28 mouse cellular contexts compared by ENCODE assay signal in the genomic region with DNA sequence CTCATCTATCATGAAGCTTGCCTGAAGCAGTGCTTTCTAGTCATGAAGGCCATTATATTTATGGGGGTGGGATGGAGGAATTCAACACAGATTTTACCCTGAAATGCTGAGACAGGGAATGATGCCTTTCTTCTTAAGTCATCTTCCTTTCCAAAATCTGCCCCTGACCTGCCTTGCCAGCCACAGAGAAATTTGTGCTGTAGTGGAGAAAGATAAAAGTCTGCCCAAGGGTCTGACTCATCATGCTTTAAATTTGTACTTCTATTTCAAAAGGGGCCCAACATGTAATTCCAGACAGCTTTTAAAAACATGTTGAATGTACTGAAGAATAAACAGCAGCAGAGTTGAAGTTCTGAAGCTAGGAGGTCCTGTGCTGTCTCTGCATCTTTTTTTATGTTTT.
DNase-seq lines count a peak whose midpoint lies in the region; ATAC-seq and TF ChIP-seq lines count a peak whose summit lies in the region.
"Had no signal": no experiment of that assay in that cellular context is flagged by ENCODE, and none has a peak within 500 bp of the region (broad histone marks: within the 10 kb centered on the region; RNA-seq: fewer than 3 reads in every experiment).

No protein-coding gene starts in this region.

- no peak overlapping the region for H3K4me2 ChIP-seq in hindbrain, embryonic 15.5 days
- H3K4me2 ChIP-seq in hindbrain, embryonic 11.5 days (replicated peaks; ENCODE audit: low read depth, low read length) = no peak overlapping the region
- H3K4me2 ChIP-seq in midbrain, embryonic 11.5 days = no peak overlapping the region
- H3K4me2 ChIP-seq in myocyte (ENCODE audit: low read depth) = peak overlapping the region; percentile 20
- H3K4me2 ChIP-seq: embryonic facial prominence, embryonic 12.5 days; embryonic facial prominence, embryonic 15.5 days; forebrain, embryonic 12.5 days; forebrain, embryonic 15.5 days; heart, embryonic 13.5 days had no signal

- ATAC-seq in hindbrain, embryonic 15.5 days (ENCODE audit: low FRiP score, low read depth) = no peak
- ATAC-seq in hindbrain, embryonic 11.5 days (ENCODE audit: low FRiP score) = no peak
- ATAC-seq in midbrain, embryonic 11.5 days (ENCODE audit: low FRiP score) = no peak
- ATAC-seq: CD4-positive, CD25-positive, alpha-beta regulatory T cell, adult 4 months; forebrain, embryonic 15.5 days; inflammation-experienced regulatory T-cells, adult 6 months; intestine, embryonic 16.5 days; Patski had no signal

- H3K27me3 ChIP-seq in hindbrain, embryonic 15.5 days = no peaks in the 10 kb centered on the region
- H3K27me3 ChIP-seq in hindbrain, embryonic 11.5 days (ENCODE audit: control insufficient read depth, insufficient read depth, low read length) = no peaks in the 10 kb centered on the region
- no peaks in the 10 kb centered on the region for H3K27me3 ChIP-seq in midbrain, embryonic 11.5 days (ENCODE audit: control insufficient read depth, insufficient read depth, low read length)
- no peaks in the 10 kb centered on the region for H3K27me3 ChIP-seq in midbrain, embryonic 10.5 days (ENCODE audit: low read depth, poor library complexity, severe bottlenecking)
- H3K27me3 ChIP-seq in myocyte (ENCODE audit: control insufficient read depth, insufficient read depth, insufficient read length) = no peaks in the 10 kb centered on the region
- H3K27me3 ChIP-seq: embryonic facial prominence, embryonic 12.5 days; embryonic facial prominence, embryonic 15.5 days; forebrain, embryonic 12.5 days; forebrain, embryonic 15.5 days; heart, embryonic 13.5 days had no signal

- H3K9ac ChIP-seq in hindbrain, embryonic 15.5 days = no peak overlapping the region
- no peak overlapping the region for H3K9ac ChIP-seq in hindbrain, embryonic 11.5 days (ENCODE audit: low read depth, low read length)
- no peak overlapping the region for H3K9ac ChIP-seq in midbrain, embryonic 11.5 days (ENCODE audit: low read length)
- H3K9ac ChIP-seq: embryonic facial prominence, embryonic 12.5 days; embryonic facial prominence, embryonic 15.5 days; forebrain, embryonic 12.5 days; forebrain, embryonic 15.5 days; heart, embryonic 13.5 days had no signal

- no peaks in the 10 kb centered on the region for H3K36me3 ChIP-seq in hindbrain, embryonic 15.5 days
- H3K36me3 ChIP-seq in hindbrain, embryonic 11.5 days (ENCODE audit: control insufficient read depth, insufficient read depth, low read length) = no peaks in the 10 kb centered on the region
- no peaks in the 10 kb centered on the region for H3K36me3 ChIP-seq in midbrain, embryonic 11.5 days (ENCODE audit: control insufficient read depth, insufficient read depth, low read length)
- no peaks in the 10 kb centered on the region for H3K36me3 ChIP-seq in midbrain, embryonic 10.5 days
- no peaks in the 10 kb centered on the region for H3K36me3 ChIP-seq in myocyte (ENCODE audit: control insufficient read depth, insufficient read depth)
- H3K36me3 ChIP-seq: embryonic facial prominence, embryonic 12.5 days; embryonic facial prominence, embryonic 15.5 days; forebrain, embryonic 12.5 days; forebrain, embryonic 15.5 days; heart, embryonic 10.5 days; heart, embryonic 13.5 days had no signal

- H3ac ChIP-seq in myocyte (ENCODE audit: control insufficient read depth, insufficient read length) = no peak overlapping the region

- H3K27ac ChIP-seq in hindbrain, embryonic 15.5 days (replicated peaks) = peak overlapping the region; percentile 58
- no peak overlapping the region for H3K27ac ChIP-seq in hindbrain, embryonic 11.5 days (ENCODE audit: low read depth, low read length)
- no peak overlapping the region for H3K27ac ChIP-seq in midbrain, embryonic 11.5 days (ENCODE audit: low read depth, low read length)
- H3K27ac ChIP-seq in midbrain, embryonic 10.5 days (replicated peaks) = no peak overlapping the region
- H3K27ac ChIP-seq: embryonic facial prominence, embryonic 12.5 days; embryonic facial prominence, embryonic 15.5 days; forebrain, embryonic 12.5 days; forebrain, embryonic 15.5 days; heart, adult 2 months; heart, embryonic 10.5 days; heart, embryonic 13.5 days had no signal

- H3K9me3 ChIP-seq in hindbrain, embryonic 15.5 days = no peaks in the 10 kb centered on the region
- no peaks in the 10 kb centered on the region for H3K9me3 ChIP-seq in hindbrain, embryonic 11.5 days (ENCODE audit: control insufficient read depth, low read length)
- H3K9me3 ChIP-seq in midbrain, embryonic 11.5 days (ENCODE audit: control insufficient read depth, low read length) = no peaks in the 10 kb centered on the region
- H3K9me3 ChIP-seq in midbrain, embryonic 10.5 days (replicated peaks) = no peaks in the 10 kb centered on the region
- H3K9me3 ChIP-seq: embryonic facial prominence, embryonic 12.5 days; embryonic facial prominence, embryonic 15.5 days; forebrain, embryonic 12.5 days; forebrain, embryonic 15.5 days; heart, embryonic 10.5 days; heart, embryonic 13.5 days had no signal

- no peak overlapping the region for H3K4me3 ChIP-seq in hindbrain, embryonic 15.5 days
- H3K4me3 ChIP-seq in hindbrain, embryonic 11.5 days (ENCODE audit: low read depth, low read length) = no peak overlapping the region
- H3K4me3 ChIP-seq in midbrain, embryonic 11.5 days (ENCODE audit: low read depth, low read length) = no peak overlapping the region
- H3K4me3 ChIP-seq in midbrain, embryonic 10.5 days = no peak overlapping the region
- no peak overlapping the region for H3K4me3 ChIP-seq in myocyte
- H3K4me3 ChIP-seq: embryonic facial prominence, embryonic 12.5 days; embryonic facial prominence, embryonic 15.5 days; erythroblast, embryonic 14.5 days; forebrain, embryonic 12.5 days; forebrain, embryonic 15.5 days; heart, adult 2 months; heart, embryonic 10.5 days; heart, embryonic 13.5 days had no signal

- no peak for DNase-seq in hindbrain, embryonic 11.5 days (ENCODE audit: low spot score)
- peak; percentile 14 for DNase-seq in midbrain, embryonic 11.5 days (ENCODE audit: low spot score, missing footprints)
- DNase-seq in midbrain, embryonic 10.5 days (ENCODE audit: low spot score) = no peak
- peak; percentile 34 for DNase-seq in Muller cell, postnatal 12 days (ENCODE audit: inconsistent ontology term)
- no peak for DNase-seq in kidney, adult 18-20 months
- DNase-seq: adrenal gland, postnatal 10 days; adrenal gland, postnatal 36 days; cerebellum, adult 11 months; cerebellum, adult 2 months; cerebellum, adult 9-11 months; cerebellum, postnatal 25 days; gastrocnemius, postnatal 25 days; heart, adult 2 months; heart, postnatal 14 days; heart, postnatal 4 days had no signal

- H3K79me2 ChIP-seq in myocyte (ENCODE audit: control insufficient read depth, insufficient read depth) = no peaks in the 10 kb centered on the region

- H3K4me1 ChIP-seq in hindbrain, embryonic 15.5 days (replicated peaks) = peaks cover 7% of the 10 kb centered on the region
- H3K4me1 ChIP-seq in hindbrain, embryonic 11.5 days (replicated peaks; ENCODE audit: control insufficient read depth, insufficient read depth, low read length) = no peaks in the 10 kb centered on the region
- H3K4me1 ChIP-seq in midbrain, embryonic 11.5 days (ENCODE audit: control insufficient read depth, insufficient read depth, low read length) = no peaks in the 10 kb centered on the region
- H3K4me1 ChIP-seq in midbrain, embryonic 10.5 days = peaks cover 3% of the 10 kb centered on the region; the same call in 1 of the 2 replicates
- H3K4me1 ChIP-seq: embryonic facial prominence, embryonic 12.5 days; embryonic facial prominence, embryonic 15.5 days; forebrain, embryonic 12.5 days; heart, embryonic 10.5 days; heart, embryonic 13.5 days had no signal

- TF ChIP-seq POLR2A in myocyte (IDR thresholded peaks at IDR 0.05; ENCODE audit: insufficient read length, low read depth) = no peak

TF ChIP-seq in myocyte, 11 proteins besides CTCF, POLR2A, EP300 and RAD21:
- TF ChIP-seq MAX (IDR thresholded peaks at IDR 0.05; ENCODE audit: low read depth) (no peak), MYOD1 (IDR thresholded peaks at IDR 0.05; ENCODE audit: control insufficient read depth in 1 of 3, insufficient read length in 2 of 3, low read depth in 2 of 3) (no peak), TCF3 (IDR thresholded peaks at IDR 0.05; ENCODE audit: insufficient read length, low read depth) (no peak), CEBPB (IDR thresholded peaks at IDR 0.05; ENCODE audit: insufficient read depth, poor library complexity, severe bottlenecking) (no peak), POLR2AphosphoS2 (IDR thresholded peaks at IDR 0.05; ENCODE audit: insufficient read length, low read depth) (no peak), MYOG (IDR thresholded peaks at IDR 0.05; ENCODE audit: control insufficient read depth in 1 of 3, insufficient read depth in 1 of 3, insufficient read length in 2 of 3, low read depth in 2 of 3) (no peak), REST (IDR thresholded peaks at IDR 0.05; ENCODE audit: insufficient read depth, insufficient read length) (no peak), USF1 (IDR thresholded peaks at IDR 0.05; ENCODE audit: low read depth) (no peak), SRF (IDR thresholded peaks at IDR 0.05; ENCODE audit: control insufficient read depth, insufficient read length, low read depth) (no peak), E2F4 (IDR thresholded peaks at IDR 0.05; ENCODE audit: insufficient read depth) (no peak), TCF12 (IDR thresholded peaks at IDR 0.05; ENCODE audit: insufficient read depth, poor library complexity, severe bottlenecking) (no peak)

Comparison
In these comparisons a context has a peak if more than half of its experiments do, and no peak if none do; other contexts are left out.
1. DNase-seq: peak in midbrain, embryonic 11.5 days (single experiment) and Muller cell, postnatal 12 days (single experiment); none in hindbrain, embryonic 11.5 days (single experiment), midbrain, embryonic 10.5 days (single experiment) and kidney, adult 18-20 months (single experiment).